Mouse (Mus musculus) hindbrain, embryonic 16.5 days (tissue): ENCODE results near the gene Npr3. TPM values are rescaled to one million over a fixed set of nuclear protein-coding genes. Genes with fewer than 3 reads are reported as not detected.

Experiments
- ATAC-seq: fragments of 200-750 bp; cut with Nextera tagmentation; 2 replicates; pipeline ENCODE4 v1.8.0; 2017; ENCODE audit warnings: moderate TSS enrichment, moderate library complexity
- H3K27ac ChIP-seq: fragments of 300-500 bp; sonication (generic); 2 replicates; pipeline ENCODE4 v1.5.1; 2014; ENCODE audit warnings: low read depth, mild to moderate bottlenecking, control low read depth, low read length, moderate library complexity
- H3K27me3 ChIP-seq: fragments of 300-500 bp; sonication (generic); replicated peaks from 2 replicates; pipeline ENCODE4 v1.6.1; 2014; ENCODE audit warnings: low read length; ENCODE audit not compliant: control insufficient read depth, insufficient read depth
- H3K36me3 ChIP-seq: fragments of 300-500 bp; sonication (generic); 2 replicates; pipeline ENCODE4 v1.6.1; 2014; ENCODE audit warnings: mild to moderate bottlenecking, low read length, moderate library complexity, mixed read lengths; ENCODE audit not compliant: control insufficient read depth, insufficient read depth
- H3K4me1 ChIP-seq: fragments of 300-500 bp; sonication (generic); 2 replicates; pipeline ENCODE4 v1.6.1; 2014; ENCODE audit warnings: low read depth, low read length; ENCODE audit not compliant: control insufficient read depth, insufficient read depth
- H3K4me2 ChIP-seq: fragments of 300-500 bp; sonication (generic); 2 replicates; pipeline ENCODE4 v1.6.1; 2014; ENCODE audit warnings: mild to moderate bottlenecking, low read length, control low read depth, moderate library complexity
- H3K4me3 ChIP-seq: fragments of 300-500 bp; sonication (generic); 2 replicates; pipeline ENCODE4 v1.5.1; 2014; ENCODE audit warnings: mild to moderate bottlenecking, low read length, control low read depth, moderate library complexity
- H3K9ac ChIP-seq: fragments of 300-500 bp; sonication (generic); 2 replicates; pipeline ENCODE4 v1.6.1; 2014; ENCODE audit warnings: low read depth, mild to moderate bottlenecking, control low read depth, low read length, moderate library complexity
- H3K9me3 ChIP-seq: fragments of 300-500 bp; sonication (generic); 2 replicates; pipeline ENCODE4 v1.6.1; 2014; ENCODE audit warnings: mild to moderate bottlenecking, low read length, moderate library complexity; ENCODE audit not compliant: control insufficient read depth
- WGBS: fragments of 180-500 bp; shearing (Covaris S2); extraction: QIAGEN DNeasy Blood & Tissue Kit; methylation state at CpG from one replicate; pipeline ENCODE4 v1.1.7; 2014; 5-methylcytosine and 5-hydroxymethylcytosine counted together
- polyA plus RNA-seq: library from polyadenylated mRNA; unstranded; fragments of >200 nt; fragmentation: Nextera tagmentation; extraction: Ambion mirVana; gene quantifications from 2 replicates; pipeline ENCODE4 v1.2.1, GENCODE M21; 2015

Gene Npr3
- polyA plus RNA-seq, 1 experiment from 2014 or later, result 1.1 TPM

DNA sequence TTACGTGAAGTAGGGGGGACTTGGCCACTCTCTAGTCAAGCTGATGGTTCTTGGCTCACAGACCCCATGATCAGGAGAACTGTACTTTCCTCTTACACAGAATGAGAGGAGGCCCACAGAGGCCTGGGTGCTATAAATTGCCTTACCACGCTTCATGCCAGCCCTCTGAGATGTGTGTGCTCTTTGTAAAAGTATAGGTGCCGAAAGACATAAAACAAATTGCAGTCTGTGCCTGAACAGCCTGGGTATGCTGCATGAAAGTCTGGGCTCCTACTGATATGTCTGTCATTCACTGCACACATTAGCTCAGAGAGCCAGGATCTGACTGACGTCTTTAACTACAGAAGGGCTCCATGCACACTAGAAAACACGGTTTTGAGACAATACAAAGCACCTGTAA is 9.9 kb downstream of the Npr3 start:
- Histone ChIP-seq H3K27me3 (no peaks in the 10 kb centered on the region), H3K9me3 (no peaks in the 10 kb centered on the region), H3K27ac (no peak overlapping the region), H3K4me2 (no peak overlapping the region), H3K4me1 (no peaks in the 10 kb centered on the region), H3K4me3 (no peak overlapping the region), H3K36me3 (no peaks in the 10 kb centered on the region), H3K9ac (no peak overlapping the region)
- no peak for ATAC-seq
- 87% methylated on average over 5 of the region's 5 CpGs for whole genome bisulfite sequencing

GRCm38 (mm10) chr15:11893969-11894368 is 13.1 kb downstream of the Npr3 start:
- 86% methylated on average over 9 of the region's 9 CpGs for WGBS
- H3K4me2 ChIP-seq, result no peak overlapping the region
- H3K9me3 ChIP-seq, result no peaks in the 10 kb centered on the region
- H3K36me3 ChIP-seq, result no peaks in the 10 kb centered on the region
- no peaks in the 10 kb centered on the region for H3K4me1 ChIP-seq
- no peak overlapping the region for H3K27ac ChIP-seq
- ATAC-seq, result no peak
- no peak overlapping the region for H3K9ac ChIP-seq
- no peak overlapping the region for H3K4me3 ChIP-seq
- no peaks in the 10 kb centered on the region for H3K27me3 ChIP-seq

GRCm38 (mm10) chr15:11891395-11891794 is 15.7 kb downstream of the Npr3 start:
- 64% methylated on average over 3 of the region's 3 CpGs for WGBS
- Histone ChIP-seq H3K27ac (no peak overlapping the region), H3K27me3 (no peaks in the 10 kb centered on the region), H3K9me3 (no peaks in the 10 kb centered on the region), H3K4me1 (no peaks in the 10 kb centered on the region), H3K4me3 (no peak overlapping the region), H3K9ac (no peak overlapping the region), H3K4me2 (no peak overlapping the region), H3K36me3 (no peaks in the 10 kb centered on the region)
- no peak for ATAC-seq

DNA sequence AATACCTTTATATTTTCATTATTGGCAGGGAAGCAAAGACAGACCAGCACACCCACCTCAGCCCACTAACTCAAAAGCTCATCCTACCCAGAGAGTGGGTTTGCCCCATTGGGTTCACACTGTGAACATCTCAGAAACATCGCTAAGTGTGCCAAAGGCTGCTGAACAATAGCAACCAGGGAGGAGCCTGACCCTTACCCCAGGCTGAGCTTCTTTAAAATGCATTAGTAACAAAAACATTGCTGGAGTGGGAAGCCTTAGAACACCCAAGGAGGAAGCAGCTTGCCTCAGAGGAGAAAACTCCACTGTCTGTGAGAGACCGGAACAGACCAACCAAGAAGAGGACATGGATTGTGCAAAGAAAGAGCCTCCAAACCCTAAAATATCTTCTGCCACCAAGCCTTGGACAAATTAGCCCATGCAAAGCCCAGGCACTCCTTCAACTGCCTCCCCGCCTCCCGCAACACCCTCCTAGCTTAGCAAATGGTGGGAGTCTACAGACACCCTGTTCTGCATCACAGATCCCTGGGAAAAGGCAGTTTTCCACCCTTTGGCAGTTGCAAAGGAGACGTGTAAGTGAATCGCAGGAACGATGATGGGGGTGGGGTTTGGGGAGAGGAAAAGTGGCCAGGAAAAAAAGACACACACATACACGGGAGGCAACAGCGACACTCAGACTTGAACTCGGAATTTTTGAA is 24.4 kb downstream of the Npr3 start:
- no peaks in the 10 kb centered on the region for H3K36me3 ChIP-seq
- no peaks in the 10 kb centered on the region for H3K27me3 ChIP-seq
- no peak overlapping the region for H3K9ac ChIP-seq
- ATAC-seq, result no peak
- 50% methylated on average over 10 of the region's 10 CpGs for WGBS
- H3K4me3 ChIP-seq, result no peak overlapping the region
- peaks cover 4% of the 10 kb centered on the region; the same call in 1 of the 2 replicates for H3K9me3 ChIP-seq
- H3K4me2 ChIP-seq, result peak overlapping the region; percentile 6; the same call in 1 of the 2 replicates
- H3K27ac ChIP-seq, result no peak overlapping the region
- H3K4me1 ChIP-seq, result no peaks in the 10 kb centered on the region

DNA sequence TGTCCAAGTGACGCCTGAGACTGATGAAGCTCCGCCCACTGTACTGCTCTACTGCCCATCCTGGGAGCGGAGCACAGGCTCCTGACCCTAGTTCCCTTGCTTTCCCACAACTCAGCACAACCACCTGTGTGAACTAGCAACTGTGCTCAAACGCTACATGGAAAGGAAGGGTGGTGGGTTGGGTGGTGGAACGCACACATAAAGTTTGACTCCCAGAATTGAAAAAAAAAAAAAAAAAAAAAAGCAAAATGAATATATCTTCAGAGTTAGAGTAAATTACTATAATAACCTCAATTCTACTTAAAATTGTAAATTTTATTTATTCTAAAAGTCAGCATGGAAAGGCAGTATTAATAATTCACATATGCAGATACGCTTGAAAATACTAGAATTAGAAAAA is 25.3 kb downstream of the Npr3 start:
- no peaks in the 10 kb centered on the region for H3K27me3 ChIP-seq

DNA sequence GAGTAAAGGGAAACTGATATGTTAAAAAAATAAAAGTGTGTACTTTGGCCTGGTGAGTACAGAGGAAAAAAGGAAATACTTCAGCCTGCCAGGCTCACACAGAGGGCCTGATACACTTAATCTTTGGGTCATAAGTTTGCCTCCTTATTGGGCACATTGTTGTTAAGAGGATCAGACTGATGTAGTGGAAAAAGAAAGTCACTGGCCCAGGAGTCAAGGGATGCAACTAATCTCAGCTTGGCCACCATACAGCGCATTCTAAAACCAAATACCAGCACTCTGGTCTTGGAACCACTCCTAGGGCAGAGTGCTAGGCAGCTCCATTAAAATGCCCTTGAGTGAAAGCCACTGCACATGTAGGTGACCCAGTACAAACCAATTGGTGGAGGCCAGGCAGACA is 28.8 kb downstream of the Npr3 start:
- ATAC-seq, result no peak
- Histone ChIP-seq H3K4me2 (no peak overlapping the region), H3K9me3 (peaks cover 4% of the 10 kb centered on the region; the same call in 1 of the 2 replicates), H3K4me3 (no peak overlapping the region), H3K4me1 (no peaks in the 10 kb centered on the region), H3K9ac (no peak overlapping the region), H3K27me3 (no peaks in the 10 kb centered on the region), H3K36me3 (no peaks in the 10 kb centered on the region), H3K27ac (no peak overlapping the region)
- 93% methylated on average over 1 of the region's 1 CpGs for WGBS

More for the DNA sequence above, 25.3 kb downstream of the Npr3 start:
- Histone ChIP-seq H3K27ac (no peak overlapping the region), H3K4me2 (no peak overlapping the region), H3K9me3 (peaks cover 4% of the 10 kb centered on the region; the same call in 1 of the 2 replicates), H3K36me3 (no peaks in the 10 kb centered on the region), H3K4me1 (no peaks in the 10 kb centered on the region), H3K9ac (no peak overlapping the region), H3K4me3 (no peak overlapping the region)
- ATAC-seq, result no peak
- 87% methylated on average over 6 of the region's 6 CpGs for WGBS

DNA sequence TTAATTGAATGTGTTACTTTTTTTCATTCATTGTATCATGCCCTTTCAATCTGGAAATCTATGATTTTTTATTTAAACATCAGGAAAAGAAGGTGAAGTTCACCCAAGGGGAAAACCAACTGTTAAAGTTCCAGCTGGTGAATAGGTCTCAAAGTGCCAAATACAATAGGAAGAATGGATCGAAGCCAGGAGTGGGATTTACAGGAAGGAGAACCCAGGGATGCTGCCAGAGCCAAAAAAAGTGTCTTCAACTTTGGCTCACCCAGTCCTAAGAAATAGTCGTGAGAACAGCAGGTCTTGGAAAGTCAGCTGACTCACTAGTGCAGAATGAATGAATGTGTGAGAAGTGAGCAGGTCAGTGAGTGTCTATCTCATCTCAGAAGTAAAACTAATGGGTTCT is 29.8 kb downstream of the Npr3 start:
- Histone ChIP-seq H3K4me2 (no peak overlapping the region), H3K9ac (no peak overlapping the region), H3K4me1 (no peaks in the 10 kb centered on the region), H3K9me3 (peaks cover 4% of the 10 kb centered on the region; the same call in 1 of the 2 replicates), H3K27me3 (no peaks in the 10 kb centered on the region), H3K36me3 (no peaks in the 10 kb centered on the region), H3K4me3 (no peak overlapping the region), H3K27ac (no peak overlapping the region)
- WGBS, result 71% methylated on average over 2 of the region's 2 CpGs
- ATAC-seq, result no peak

- H3K4me2 ChIP-seq, result no peak overlapping the region
- H3K4me3 ChIP-seq, result no peak overlapping the region
- no peaks in the 10 kb centered on the region for H3K36me3 ChIP-seq
- H3K27ac ChIP-seq, result no peak overlapping the region
- H3K9me3 ChIP-seq, result no peaks in the 10 kb centered on the region
- H3K4me1 ChIP-seq, result no peaks in the 10 kb centered on the region
- WGBS, result 95% methylated on average over 3 of the region's 3 CpGs
- ATAC-seq, result no peak
- H3K9ac ChIP-seq, result no peak overlapping the region
- no peaks in the 10 kb centered on the region for H3K27me3 ChIP-seq
Observed at GRCm38 (mm10) chr15:11866918-11867317, 40.2 kb downstream of the Npr3 start.

DNA sequence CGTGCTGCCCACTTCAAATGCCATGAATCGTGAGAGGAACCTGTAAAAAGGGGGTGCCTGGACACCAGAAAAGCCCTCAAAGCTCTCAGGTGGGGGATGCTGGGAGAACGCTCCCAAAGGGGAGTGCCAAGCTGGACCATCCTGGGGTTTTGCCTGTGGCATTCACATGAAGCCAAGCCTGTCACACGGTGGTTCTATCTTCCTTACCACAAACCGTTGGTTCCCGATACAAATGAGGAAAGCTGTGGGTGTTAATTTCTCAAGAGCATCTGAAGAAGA is 43.6 kb downstream of the Npr3 start:
- no peak for ATAC-seq

More for the DNA sequence above, 43.6 kb downstream of the Npr3 start:
- H3K9ac ChIP-seq, result no peak overlapping the region
- H3K27ac ChIP-seq, result no peak overlapping the region
- no peak overlapping the region for H3K4me2 ChIP-seq
- 88% methylated on average over 6 of the region's 6 CpGs for WGBS
- no peaks in the 10 kb centered on the region for H3K9me3 ChIP-seq
- no peak overlapping the region for H3K4me3 ChIP-seq
- no peaks in the 10 kb centered on the region for H3K4me1 ChIP-seq
- H3K27me3 ChIP-seq, result no peaks in the 10 kb centered on the region
- no peaks in the 10 kb centered on the region for H3K36me3 ChIP-seq
